ENCODE assay signal across 11 mouse cellular contexts in the genomic region with DNA sequence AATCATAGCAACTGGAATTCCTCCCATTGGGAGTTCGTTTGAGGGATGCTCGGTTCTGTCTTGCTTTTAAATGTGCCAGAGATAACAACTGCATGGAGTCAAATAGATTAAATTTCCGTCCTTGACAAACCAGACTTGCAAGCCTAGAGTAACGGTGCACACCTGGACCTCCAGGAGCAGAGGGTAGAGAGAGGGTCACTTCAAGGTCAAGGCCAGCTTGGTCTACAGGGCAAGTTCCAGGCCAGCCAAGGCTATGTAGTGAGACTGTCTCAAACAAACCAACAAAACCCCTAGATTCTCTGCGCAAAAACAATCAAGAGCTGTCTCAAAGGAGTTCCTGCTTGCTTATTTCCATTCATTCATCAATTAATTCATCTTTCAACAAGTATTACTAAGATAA. TPM values are rescaled to one million over a fixed set of nuclear protein-coding genes. Genes with fewer than 3 reads are reported as not detected.
DNase-seq lines count a peak whose midpoint lies in the region; ATAC-seq lines count a peak whose summit lies in the region.
"Had no signal": no experiment of that assay in that cellular context is flagged by ENCODE, and none has a peak within 500 bp of the region (broad histone marks: within the 10 kb centered on the region; RNA-seq: fewer than 3 reads in every experiment).

No protein-coding gene starts in this region.

- intact Hi-C loops in heart, postnatal 25 days (cut with DNase I) = loop anchor here (5.0 kb wide), 2 partner anchors 243 to 653 kb away; no protein-coding TSS in a partner anchor

- no peaks in the 10 kb centered on the region for H3K36me3 ChIP-seq in forebrain, embryonic 15.5 days
- H3K36me3 ChIP-seq in forebrain, embryonic 10.5 days (replicated peaks) = no peaks in the 10 kb centered on the region
- H3K36me3 ChIP-seq in heart, embryonic 16.5 days (ENCODE audit: control insufficient read depth, insufficient read depth) = no peaks in the 10 kb centered on the region
- no peaks in the 10 kb centered on the region for H3K36me3 ChIP-seq in midbrain, embryonic 14.5 days (ENCODE audit: control insufficient read depth, insufficient read depth, low read length)
- H3K36me3 ChIP-seq in midbrain, embryonic 11.5 days (ENCODE audit: control insufficient read depth, insufficient read depth, low read length) = no peaks in the 10 kb centered on the region
- H3K36me3 ChIP-seq in neural tube, embryonic 15.5 days = no peaks in the 10 kb centered on the region
- H3K36me3 ChIP-seq: embryonic facial prominence, embryonic 10.5 days had no signal

- H3K4me1 ChIP-seq in forebrain, embryonic 15.5 days = no peaks in the 10 kb centered on the region; the same call in 1 of the 2 replicates
- H3K4me1 ChIP-seq in forebrain, embryonic 10.5 days = peaks cover 5% of the 10 kb centered on the region
- peaks cover 10% of the 10 kb centered on the region for H3K4me1 ChIP-seq in heart, embryonic 16.5 days (ENCODE audit: control insufficient read depth, insufficient read depth, low read length)
- H3K4me1 ChIP-seq in midbrain, embryonic 14.5 days (ENCODE audit: control insufficient read depth, insufficient read depth, low read length) = no peaks in the 10 kb centered on the region
- H3K4me1 ChIP-seq in midbrain, embryonic 11.5 days (ENCODE audit: control insufficient read depth, insufficient read depth, low read length) = no peaks in the 10 kb centered on the region
- peaks cover 8% of the 10 kb centered on the region for H3K4me1 ChIP-seq in neural tube, embryonic 15.5 days

- peak; percentile 37; the same call in 1 of the 2 replicates for ATAC-seq in forebrain, embryonic 15.5 days (replicated peaks)
- no peak for ATAC-seq in heart, embryonic 16.5 days (replicated peaks; ENCODE audit: extremely low read depth, insufficient read depth, low FRiP score)
- ATAC-seq in midbrain, embryonic 14.5 days (ENCODE audit: low FRiP score, low TSS enrichment) = 0 out of 2 replicates have a peak, but pooled peaks have one; percentile 36
- no peak for ATAC-seq in midbrain, embryonic 11.5 days (ENCODE audit: low FRiP score)
- peak; percentile 10; the same call in 1 of the 2 replicates for ATAC-seq in neural tube, embryonic 15.5 days (ENCODE audit: low FRiP score)

- 84% methylated on average over 5 of the region's 5 CpGs for WGBS in forebrain, embryonic 15.5 days
- WGBS in forebrain, embryonic 10.5 days = 77% methylated on average over 5 of the region's 5 CpGs
- WGBS in heart, embryonic 16.5 days = 54% methylated on average over 5 of the region's 5 CpGs
- WGBS in midbrain, embryonic 14.5 days = 82% methylated on average over 5 of the region's 5 CpGs
- 78% methylated on average over 5 of the region's 5 CpGs for WGBS in midbrain, embryonic 11.5 days
- WGBS in neural tube, embryonic 15.5 days = 81% methylated on average over 5 of the region's 5 CpGs

- no peaks in the 10 kb centered on the region for H3K9me3 ChIP-seq in forebrain, embryonic 15.5 days
- H3K9me3 ChIP-seq in forebrain, embryonic 10.5 days = no peaks in the 10 kb centered on the region
- no peaks in the 10 kb centered on the region for H3K9me3 ChIP-seq in heart, embryonic 16.5 days (replicated peaks; ENCODE audit: control insufficient read depth, low read length)
- H3K9me3 ChIP-seq in midbrain, embryonic 14.5 days (ENCODE audit: control insufficient read depth, low read length) = no peaks in the 10 kb centered on the region
- no peaks in the 10 kb centered on the region for H3K9me3 ChIP-seq in midbrain, embryonic 11.5 days (ENCODE audit: control insufficient read depth, low read length)
- no peaks in the 10 kb centered on the region for H3K9me3 ChIP-seq in neural tube, embryonic 15.5 days (replicated peaks)
- H3K9me3 ChIP-seq: embryonic facial prominence, embryonic 10.5 days had no signal

- DNase-seq in forebrain, embryonic 10.5 days (ENCODE audit: extremely low spot score, low spot score) = no peak
- no peak for DNase-seq in heart, postnatal 25 days (ENCODE audit: low spot score)
- no peak for DNase-seq in midbrain, embryonic 14.5 days
- DNase-seq in midbrain, embryonic 11.5 days (ENCODE audit: low spot score, missing footprints) = no peak
- no peak for DNase-seq in right cerebral cortex, adult 18-20 months

- H3K4me3 ChIP-seq in forebrain, embryonic 15.5 days = no peak overlapping the region
- H3K4me3 ChIP-seq in forebrain, embryonic 10.5 days = no peak overlapping the region
- H3K4me3 ChIP-seq in heart, embryonic 16.5 days (ENCODE audit: low read length) = no peak overlapping the region
- H3K4me3 ChIP-seq in midbrain, embryonic 14.5 days (replicated peaks; ENCODE audit: low read depth, low read length) = no peak overlapping the region
- no peak overlapping the region for H3K4me3 ChIP-seq in midbrain, embryonic 11.5 days (ENCODE audit: low read depth, low read length)
- no peak overlapping the region for H3K4me3 ChIP-seq in neural tube, embryonic 15.5 days (replicated peaks)
- H3K4me3 ChIP-seq: embryonic facial prominence, embryonic 10.5 days; erythroblast, embryonic 14.5 days had no signal

- H3K9ac ChIP-seq in forebrain, embryonic 15.5 days (replicated peaks) = no peak overlapping the region
- H3K9ac ChIP-seq in heart, embryonic 16.5 days (ENCODE audit: low read length) = no peak overlapping the region
- H3K9ac ChIP-seq in midbrain, embryonic 14.5 days (replicated peaks; ENCODE audit: low read length) = no peak overlapping the region
- H3K9ac ChIP-seq in midbrain, embryonic 11.5 days (ENCODE audit: low read length) = no peak overlapping the region
- H3K9ac ChIP-seq in neural tube, embryonic 15.5 days (replicated peaks) = no peak overlapping the region

- no peak overlapping the region for H3K27ac ChIP-seq in forebrain, embryonic 15.5 days (replicated peaks)
- H3K27ac ChIP-seq in forebrain, embryonic 10.5 days = no peak overlapping the region
- peak overlapping the region; percentile 33 for H3K27ac ChIP-seq in heart, embryonic 16.5 days (ENCODE audit: low read length)
- H3K27ac ChIP-seq in midbrain, embryonic 14.5 days (replicated peaks; ENCODE audit: low read depth, low read length) = no peak overlapping the region
- H3K27ac ChIP-seq in midbrain, embryonic 11.5 days (ENCODE audit: low read depth, low read length) = no peak overlapping the region
- no peak overlapping the region for H3K27ac ChIP-seq in neural tube, embryonic 15.5 days (replicated peaks)
- H3K27ac ChIP-seq: embryonic facial prominence, embryonic 10.5 days had no signal

- no peaks in the 10 kb centered on the region for H3K27me3 ChIP-seq in forebrain, embryonic 15.5 days
- no peaks in the 10 kb centered on the region for H3K27me3 ChIP-seq in forebrain, embryonic 10.5 days (ENCODE audit: poor library complexity, severe bottlenecking)
- no peaks in the 10 kb centered on the region for H3K27me3 ChIP-seq in heart, embryonic 16.5 days (ENCODE audit: control insufficient read depth, insufficient read depth, low read length)
- no peaks in the 10 kb centered on the region for H3K27me3 ChIP-seq in midbrain, embryonic 14.5 days (ENCODE audit: control insufficient read depth, insufficient read depth, low read length)
- H3K27me3 ChIP-seq in midbrain, embryonic 11.5 days (ENCODE audit: control insufficient read depth, insufficient read depth, low read length) = no peaks in the 10 kb centered on the region
- H3K27me3 ChIP-seq in neural tube, embryonic 15.5 days (replicated peaks) = no peaks in the 10 kb centered on the region
- H3K27me3 ChIP-seq: Patski had no signal

- H3K4me2 ChIP-seq in forebrain, embryonic 15.5 days (replicated peaks) = no peak overlapping the region
- H3K4me2 ChIP-seq in heart, embryonic 16.5 days (ENCODE audit: low read depth, low read length) = no peak overlapping the region
- H3K4me2 ChIP-seq in midbrain, embryonic 14.5 days (ENCODE audit: low read length) = no peak overlapping the region
- no peak overlapping the region for H3K4me2 ChIP-seq in midbrain, embryonic 11.5 days
- H3K4me2 ChIP-seq in neural tube, embryonic 15.5 days = no peak overlapping the region

RNA-seq across cellular contexts. Expression of a gene that starts 7.1 kb away (rescaled TPM):
- 50.8 and 55.1 TPM in 2 replicates for polyA plus RNA-seq in forebrain, embryonic 15.5 days (2015; fragmentation: Nextera tagmentation; extraction: Ambion mirVana)
- 39.4 and 41.4 TPM in 2 replicates for polyA plus RNA-seq in forebrain, embryonic 10.5 days (2016; fragmentation: Nextera tagmentation; extraction: Ambion mirVana)
- polyA plus RNA-seq in heart, embryonic 16.5 days (2015; fragmentation: Nextera tagmentation; extraction: Ambion mirVana) = 242 and 249 TPM in 2 replicates
- 100 to 1,000 TPM; 150 to 166 TPM for total RNA-seq in heart, postnatal 25 days (2021)
- polyA plus RNA-seq in midbrain, embryonic 14.5 days (2014; fragmentation: Nextera tagmentation; extraction: Ambion mirVana) = 76.5 and 94.6 TPM in 2 replicates
- 43.9 and 46.3 TPM in 2 replicates for polyA plus RNA-seq in midbrain, embryonic 11.5 days (2014; fragmentation: Nextera tagmentation; extraction: Ambion mirVana)
- polyA plus RNA-seq in neural tube, embryonic 15.5 days (2015; fragmentation: Nextera tagmentation; extraction: Ambion mirVana) = 91.7 and 102 TPM in 2 replicates

RNA-seq across cellular contexts. Expression of a gene that starts 25.1 kb away (rescaled TPM):
- polyA plus RNA-seq in forebrain, embryonic 15.5 days (2015; fragmentation: Nextera tagmentation; extraction: Ambion mirVana) = 116 and 128 TPM in 2 replicates
- polyA plus RNA-seq in forebrain, embryonic 10.5 days (2016; fragmentation: Nextera tagmentation; extraction: Ambion mirVana) = 82.0 and 88.9 TPM in 2 replicates
- polyA plus RNA-seq in heart, embryonic 16.5 days (2015; fragmentation: Nextera tagmentation; extraction: Ambion mirVana) = 51.9 and 56.9 TPM in 2 replicates
- 10 to 100 TPM; 23.7 to 24.1 TPM for total RNA-seq in heart, postnatal 25 days (2021)
- 138 and 141 TPM in 2 replicates for polyA plus RNA-seq in midbrain, embryonic 14.5 days (2014; fragmentation: Nextera tagmentation; extraction: Ambion mirVana)
- 103 and 109 TPM in 2 replicates for polyA plus RNA-seq in midbrain, embryonic 11.5 days (2014; fragmentation: Nextera tagmentation; extraction: Ambion mirVana)
- 120 and 128 TPM in 2 replicates for polyA plus RNA-seq in neural tube, embryonic 15.5 days (2015; fragmentation: Nextera tagmentation; extraction: Ambion mirVana)

Comparison
In these comparisons a context has a peak if more than half of its experiments do, and no peak if none do; other contexts are left out.
1. ATAC-seq: peak in forebrain, embryonic 15.5 days (single experiment), midbrain, embryonic 14.5 days (single experiment) and neural tube, embryonic 15.5 days (single experiment); none in heart, embryonic 16.5 days (single experiment) and midbrain, embryonic 11.5 days (single experiment).